Mouse (Mus musculus): ENCODE data around the gene 2010003K11Rik. TPM values are rescaled to one million over a fixed set of nuclear protein-coding genes. Genes with fewer than 3 reads are reported as not detected.

2010003K11Rik gene
- polyA plus RNA-seq, 1 experiment from 2014 or later: 156 TPM

GRCm38 (mm10) chr19:4504830-4505229, 6.4 kb upstream of the 2010003K11Rik start:
- no peak for ATAC-seq
- H3K9me3 ChIP-seq (ENCODE audit: control insufficient read depth): no peaks in the 10 kb centered on the region
- H3K4me1 ChIP-seq (replicated peaks; ENCODE audit: control insufficient read depth, insufficient read depth, low read length): no peaks in the 10 kb centered on the region
- no peak overlapping the region for H3K4me3 ChIP-seq (ENCODE audit: low read depth, low read length)
- no peak overlapping the region for H3K27ac ChIP-seq (ENCODE audit: low read depth, low read length)
- TF ChIP-seq CTCF (IDR thresholded peaks at IDR 0.05; ENCODE audit: low read depth): no peak
- H3K4me2 ChIP-seq (replicated peaks; ENCODE audit: low read depth): no peak overlapping the region
- H3K36me3 ChIP-seq (ENCODE audit: control insufficient read depth, insufficient read depth): no peaks in the 10 kb centered on the region
- H3K9ac ChIP-seq (ENCODE audit: low read depth, low read length): no peak overlapping the region
- 95% methylated on average over 1 of the region's 1 CpGs for WGBS
- H3K27me3 ChIP-seq (replicated peaks; ENCODE audit: control insufficient read depth, insufficient read depth, low read length): no peaks in the 10 kb centered on the region

GRCm38 (mm10) chr19:4502701-4503100, 4.3 kb upstream of the 2010003K11Rik start:
- Histone ChIP-seq H3K9me3 (ENCODE audit: control insufficient read depth) (no peaks in the 10 kb centered on the region), H3K27ac (ENCODE audit: low read depth, low read length) (no peak overlapping the region), H3K36me3 (ENCODE audit: control insufficient read depth, insufficient read depth) (no peaks in the 10 kb centered on the region), H3K4me2 (replicated peaks; ENCODE audit: low read depth) (no peak overlapping the region), H3K27me3 (replicated peaks; ENCODE audit: control insufficient read depth, insufficient read depth, low read length) (no peaks in the 10 kb centered on the region), H3K9ac (ENCODE audit: low read depth, low read length) (no peak overlapping the region), H3K4me1 (replicated peaks; ENCODE audit: control insufficient read depth, insufficient read depth, low read length) (no peaks in the 10 kb centered on the region), H3K4me3 (ENCODE audit: low read depth, low read length) (no peak overlapping the region)
- ATAC-seq: no peak
- TF ChIP-seq CTCF (IDR thresholded peaks at IDR 0.05; ENCODE audit: low read depth): no peak
- WGBS: 52% methylated on average over 2 of the region's 2 CpGs

- Histone ChIP-seq H3K9ac (ENCODE audit: low read depth, low read length) (peak overlapping the region; percentile 64), H3K36me3 (ENCODE audit: control insufficient read depth, insufficient read depth) (no peaks in the 10 kb centered on the region), H3K9me3 (ENCODE audit: control insufficient read depth) (no peaks in the 10 kb centered on the region), H3K4me3 (ENCODE audit: low read depth, low read length) (peak overlapping the region; percentile 37), H3K4me2 (replicated peaks; ENCODE audit: low read depth) (peak overlapping the region; percentile 59), H3K4me1 (replicated peaks; ENCODE audit: control insufficient read depth, insufficient read depth, low read length) (peaks cover 4% of the 10 kb centered on the region; the same call in 1 of the 2 replicates), H3K27me3 (replicated peaks; ENCODE audit: control insufficient read depth, insufficient read depth, low read length) (no peaks in the 10 kb centered on the region), H3K27ac (ENCODE audit: low read depth, low read length) (peak overlapping the region; percentile 92)
- peak; percentile 96 for TF ChIP-seq CTCF (IDR thresholded peaks at IDR 0.05; ENCODE audit: low read depth)
- peak; percentile 50 for ATAC-seq
- 6% methylated on average over 4 of the region's 4 CpGs for WGBS
Measured at GRCm38 (mm10) chr19:4497263-4497973, 965 bp downstream of the 2010003K11Rik start.

- H3K36me3 ChIP-seq (ENCODE audit: control insufficient read depth, insufficient read depth): no peaks in the 10 kb centered on the region
- 52% methylated on average over 3 of the region's 3 CpGs for WGBS
- peak overlapping the region; percentile 92 for H3K27ac ChIP-seq (ENCODE audit: low read depth, low read length)
- ATAC-seq: peak; percentile 74
- no peak overlapping the region; the same call in 1 of the 2 replicates for H3K4me3 ChIP-seq (ENCODE audit: low read depth, low read length)
- H3K9me3 ChIP-seq (ENCODE audit: control insufficient read depth): no peaks in the 10 kb centered on the region
- peaks cover 4% of the 10 kb centered on the region; the same call in 1 of the 2 replicates for H3K4me1 ChIP-seq (replicated peaks; ENCODE audit: control insufficient read depth, insufficient read depth, low read length)
- no peak for TF ChIP-seq CTCF (IDR thresholded peaks at IDR 0.05; ENCODE audit: low read depth)
- H3K4me2 ChIP-seq (replicated peaks; ENCODE audit: low read depth): peak overlapping the region; percentile 59
- H3K9ac ChIP-seq (ENCODE audit: low read depth, low read length): no peak overlapping the region
- H3K27me3 ChIP-seq (replicated peaks; ENCODE audit: control insufficient read depth, insufficient read depth, low read length): no peaks in the 10 kb centered on the region
Measured at GRCm38 (mm10) chr19:4496535-4497262, 1.7 kb downstream of the 2010003K11Rik start.

GRCm38 (mm10) chr19:4495814-4496213, 2.6 kb downstream of the 2010003K11Rik start:
- Histone ChIP-seq H3K4me1 (replicated peaks; ENCODE audit: control insufficient read depth, insufficient read depth, low read length) (peaks cover 4% of the 10 kb centered on the region; the same call in 1 of the 2 replicates), H3K4me3 (ENCODE audit: low read depth, low read length) (no peak overlapping the region), H3K9ac (ENCODE audit: low read depth, low read length) (no peak overlapping the region), H3K27me3 (replicated peaks; ENCODE audit: control insufficient read depth, insufficient read depth, low read length) (no peaks in the 10 kb centered on the region), H3K36me3 (ENCODE audit: control insufficient read depth, insufficient read depth) (no peaks in the 10 kb centered on the region), H3K27ac (ENCODE audit: low read depth, low read length) (0 out of 2 replicates have a peak overlapping the region, but pooled peaks have one; percentile 92), H3K4me2 (replicated peaks; ENCODE audit: low read depth) (peak overlapping the region; percentile 59; the same call in 1 of the 2 replicates), H3K9me3 (ENCODE audit: control insufficient read depth) (no peaks in the 10 kb centered on the region)
- no peak for ATAC-seq
- TF ChIP-seq CTCF (IDR thresholded peaks at IDR 0.05; ENCODE audit: low read depth): no peak
- 83% methylated on average over 5 of the region's 5 CpGs for WGBS

GRCm38 (mm10) chr19:4494707-4495106, 3.7 kb downstream of the 2010003K11Rik start:
- Histone ChIP-seq H3K27me3 (replicated peaks; ENCODE audit: control insufficient read depth, insufficient read depth, low read length) (no peaks in the 10 kb centered on the region), H3K27ac (ENCODE audit: low read depth, low read length) (no peak overlapping the region), H3K36me3 (ENCODE audit: control insufficient read depth, insufficient read depth) (no peaks in the 10 kb centered on the region), H3K9ac (ENCODE audit: low read depth, low read length) (no peak overlapping the region), H3K4me1 (replicated peaks; ENCODE audit: control insufficient read depth, insufficient read depth, low read length) (peaks cover 4% of the 10 kb centered on the region; the same call in 1 of the 2 replicates), H3K9me3 (ENCODE audit: control insufficient read depth) (no peaks in the 10 kb centered on the region), H3K4me3 (ENCODE audit: low read depth, low read length) (no peak overlapping the region), H3K4me2 (replicated peaks; ENCODE audit: low read depth) (no peak overlapping the region)
- WGBS: 63% methylated on average over 7 of the region's 7 CpGs
- no peak for ATAC-seq
- TF ChIP-seq CTCF (IDR thresholded peaks at IDR 0.05; ENCODE audit: low read depth): no peak

Data from intestine, postnatal 0 days (tissue).